In genomic region chr15:12235983-12236382, GRCm38 (mm10) we compare ENCODE assay signal across 24 mouse cellular contexts. TPM values are rescaled to one million over a fixed set of nuclear protein-coding genes. Genes with fewer than 3 reads are reported as not detected.
DNase-seq lines count a peak whose midpoint lies in the region; ATAC-seq and TF ChIP-seq lines count a peak whose summit lies in the region.
"Had no signal": no experiment of that assay in that cellular context is flagged by ENCODE, and none has a peak within 500 bp of the region (broad histone marks: within the 10 kb centered on the region; RNA-seq: fewer than 3 reads in every experiment).

No protein-coding gene starts in this region.

- TF ChIP-seq EP300 in heart, adult 2 months (IDR thresholded peaks at IDR 0.05; ENCODE audit: insufficient read depth, low read depth, low read length) = no peak
- no peak; the same call in 1 of the 2 replicates for TF ChIP-seq EP300 in CH12.LX (IDR thresholded peaks at IDR 0.05; ENCODE audit: low read length)

- no peak for TF ChIP-seq POLR2A in heart, adult 2 months (IDR thresholded peaks at IDR 0.05; ENCODE audit: insufficient read depth, low read depth, low read length)
- no peak for TF ChIP-seq POLR2A in CH12.LX (IDR thresholded peaks at IDR 0.05; ENCODE audit: low read depth, low read length)

- ATAC-seq in heart, embryonic 15.5 days (replicated peaks; ENCODE audit: insufficient number of reproducible peaks, insufficient read depth, low FRiP score, low read depth) = no peak
- ATAC-seq in liver, embryonic 13.5 days (ENCODE audit: low read depth) = no peak
- ATAC-seq: forebrain, embryonic 15.5 days had no signal

- H3K36me3 ChIP-seq in heart, adult 2 months (ENCODE audit: control insufficient read depth, insufficient read depth, low read length) = peaks cover 3% of the 10 kb centered on the region
- peaks cover 34% of the 10 kb centered on the region for H3K36me3 ChIP-seq in heart, embryonic 15.5 days
- peaks cover 61% of the 10 kb centered on the region for H3K36me3 ChIP-seq in liver, embryonic 13.5 days
- H3K36me3 ChIP-seq in CH12.LX (replicated peaks in 1 of 2; ENCODE audit: control insufficient read depth in 1 of 2, insufficient read depth in 1 of 2, low read length in 1 of 2) = peaks cover 29 to 72% of the 10 kb centered on the region in 2 experiments

- no peak for TF ChIP-seq CTCF in heart, adult 2 months (IDR thresholded peaks at IDR 0.05)
- no peak for TF ChIP-seq CTCF in CH12.LX (conservative IDR thresholded peaks at IDR 0.05 in 1 of 2, IDR thresholded peaks at IDR 0.05 in 1 of 2; ENCODE audit: low read depth in 2 of 2, low read length in 2 of 2)

- H3K9me3 ChIP-seq in heart, embryonic 15.5 days (replicated peaks) = no peaks in the 10 kb centered on the region
- no peaks in the 10 kb centered on the region for H3K9me3 ChIP-seq in liver, embryonic 13.5 days (replicated peaks)
- no peaks in the 10 kb centered on the region for H3K9me3 ChIP-seq in CH12.LX (replicated peaks; ENCODE audit: low read length)
- H3K9me3 ChIP-seq: embryonic facial prominence, embryonic 10.5 days; embryonic facial prominence, embryonic 13.5 days; forebrain, embryonic 12.5 days; forebrain, embryonic 15.5 days; G1E; hindbrain, embryonic 12.5 days; hindbrain, embryonic 15.5 days had no signal

- H3K4me3 ChIP-seq in heart, adult 2 months = no peak overlapping the region
- no peak overlapping the region for H3K4me3 ChIP-seq in heart, embryonic 15.5 days
- H3K4me3 ChIP-seq in liver, embryonic 13.5 days (replicated peaks) = no peak overlapping the region
- no peak overlapping the region for H3K4me3 ChIP-seq in CH12.LX (replicated peaks in 1 of 3; ENCODE audit: low read depth in 2 of 3, low read length in 2 of 3, poor library complexity in 1 of 3)
- H3K4me3 ChIP-seq: embryonic facial prominence, embryonic 10.5 days; embryonic facial prominence, embryonic 13.5 days; erythroblast, embryonic 14.5 days; forebrain, embryonic 12.5 days; forebrain, embryonic 15.5 days; hindbrain, embryonic 12.5 days; hindbrain, embryonic 15.5 days had no signal

- no peak overlapping the region for H3K27ac ChIP-seq in heart, adult 2 months
- H3K27ac ChIP-seq in heart, embryonic 15.5 days = 0 out of 2 replicates have a peak overlapping the region, but pooled peaks have one; percentile 21
- H3K27ac ChIP-seq in liver, embryonic 13.5 days = peak overlapping the region; percentile 18; the same call in 1 of the 2 replicates
- peak overlapping the region; percentile 65; the same call in 1 of the 2 replicates for H3K27ac ChIP-seq in CH12.LX (ENCODE audit: insufficient read depth, low read depth)
- H3K27ac ChIP-seq: embryonic facial prominence, embryonic 10.5 days; embryonic facial prominence, embryonic 13.5 days; forebrain, embryonic 12.5 days; forebrain, embryonic 15.5 days; hindbrain, embryonic 12.5 days; hindbrain, embryonic 15.5 days had no signal

- in situ Hi-C loops in CH12.LX (cut with MboI; ENCODE audit: low pct_ligation_motif_present, low pct_unique_long_range_greater_than_20kb, low sequenced_read_pairs) = no loop called here

- TF ChIP-seq RAD21 in CH12.LX (IDR thresholded peaks at IDR 0.05; ENCODE audit: low read depth, low read length) = no peak

- intact Hi-C loops in heart, adult 2 months (cut with DNase I) = no loop called here
- intact Hi-C loops in heart, postnatal 10 days (cut with DNase I) = no loop called here

- H3K4me1 ChIP-seq in heart, adult 2 months (ENCODE audit: control insufficient read depth, insufficient read depth, low read length) = peaks cover 3% of the 10 kb centered on the region
- peaks cover 23% of the 10 kb centered on the region for H3K4me1 ChIP-seq in heart, embryonic 15.5 days (replicated peaks)
- H3K4me1 ChIP-seq in liver, embryonic 13.5 days (replicated peaks) = peaks cover 48% of the 10 kb centered on the region
- H3K4me1 ChIP-seq in CH12.LX (ENCODE audit: control insufficient read depth in 1 of 2, insufficient read depth in 2 of 2) = peaks cover 28 to 80% of the 10 kb centered on the region in 2 experiments
- H3K4me1 ChIP-seq: forebrain, embryonic 12.5 days; forebrain, embryonic 15.5 days; hindbrain, embryonic 12.5 days had no signal

- 87% methylated on average over 4 of the region's 4 CpGs for WGBS in heart, adult 2 months
- 88% methylated on average over 4 of the region's 4 CpGs for WGBS in heart, embryonic 15.5 days
- 75% methylated on average over 4 of the region's 4 CpGs for whole genome bisulfite sequencing in liver, embryonic 13.5 days (ENCODE audit: insufficient replicate concordance)

- no peak overlapping the region for H3K4me2 ChIP-seq in heart, embryonic 15.5 days
- H3K4me2 ChIP-seq in liver, embryonic 13.5 days = no peak overlapping the region
- H3K4me2 ChIP-seq in CH12.LX (ENCODE audit: insufficient read depth, low read depth, poor library complexity, severe bottlenecking) = peak overlapping the region; percentile 59
- H3K4me2 ChIP-seq: embryonic facial prominence, embryonic 13.5 days; forebrain, embryonic 12.5 days; forebrain, embryonic 15.5 days; hindbrain, embryonic 12.5 days; hindbrain, embryonic 15.5 days had no signal

- H3K79me2 ChIP-seq in heart, adult 2 months (replicated peaks; ENCODE audit: control insufficient read depth, insufficient read depth, low read length) = no peaks in the 10 kb centered on the region
- no peaks in the 10 kb centered on the region for H3K79me2 ChIP-seq in CH12.LX (replicated peaks; ENCODE audit: control insufficient read depth, extremely low read depth, insufficient read depth, poor library complexity, severe bottlenecking)

- H3K9ac ChIP-seq in heart, adult 2 months (ENCODE audit: low read depth, low read length) = no peak overlapping the region
- H3K9ac ChIP-seq in heart, embryonic 15.5 days = no peak overlapping the region
- no peak overlapping the region for H3K9ac ChIP-seq in liver, embryonic 13.5 days
- no peak overlapping the region for H3K9ac ChIP-seq in CH12.LX (ENCODE audit: insufficient read depth, low read depth)
- H3K9ac ChIP-seq: embryonic facial prominence, embryonic 13.5 days; forebrain, embryonic 12.5 days; forebrain, embryonic 15.5 days; hindbrain, embryonic 12.5 days; hindbrain, embryonic 15.5 days had no signal

- H3K27me3 ChIP-seq in heart, adult 2 months (ENCODE audit: control insufficient read depth, insufficient read depth, low read length) = no peaks in the 10 kb centered on the region
- H3K27me3 ChIP-seq in heart, embryonic 15.5 days = no peaks in the 10 kb centered on the region
- no peaks in the 10 kb centered on the region for H3K27me3 ChIP-seq in liver, embryonic 13.5 days
- H3K27me3 ChIP-seq in CH12.LX (replicated peaks) = no peaks in the 10 kb centered on the region
- H3K27me3 ChIP-seq: embryonic facial prominence, embryonic 13.5 days; forebrain, embryonic 12.5 days; forebrain, embryonic 15.5 days; hindbrain, embryonic 12.5 days; hindbrain, embryonic 15.5 days had no signal

- DNase-seq in heart, adult 11 months = peak; percentile 72
- no peak for DNase-seq in heart, adult 2 months
- DNase-seq in heart, postnatal 10 days = no peak
- no peak for DNase-seq in liver, embryonic 13.5 days
- DNase-seq in liver (no peak), CH12.LX (ENCODE audit: extremely low read depth) (peak; percentile 82)
- no peak for DNase-seq in layer of hippocampus, adult 8-10 months (ENCODE audit: low spot score in 2 of 2)
- DNase-seq: adrenal gland, adult 2 months; adrenal gland, postnatal 14 days; cerebellum, adult 11 months; cerebellum, adult 2 months; cerebellum, adult 9-11 months; cerebellum, postnatal 25 days; embryo, embryonic 11 days; gastrocnemius, postnatal 25 days had no signal

- dilution Hi-C loops in CH12.LX (cut with MboI; ENCODE audit: extremely low pct_ligation_motif_present, extremely low pct_unique_long_range_greater_than_20kb, low sequenced_read_pairs) = no loop called here

TF ChIP-seq in CH12.LX, 34 proteins besides CTCF, POLR2A, EP300 and RAD21:
- no peak for TF ChIP-seq KAT2A (IDR thresholded peaks at IDR 0.05; ENCODE audit: insufficient replicate concordance, low read length)
- peak; percentile 44; the same call in 1 of the 2 replicates for TF ChIP-seq TCF12 (IDR thresholded peaks at IDR 0.05; ENCODE audit: low read depth, low read length)
- TF ChIP-seq ZC3H11A (IDR thresholded peaks at IDR 0.05; ENCODE audit: low read depth, low read length) = no peak
- peak; percentile 79; the same call in 1 of the 2 replicates for TF ChIP-seq MXI1 (IDR thresholded peaks at IDR 0.05; ENCODE audit: low read depth, low read length)
- TF ChIP-seq E2F4 (IDR thresholded peaks at IDR 0.05; ENCODE audit: insufficient replicate concordance, low read depth, low read length) = no peak
- no peak for TF ChIP-seq USF1 (IDR thresholded peaks at IDR 0.05; ENCODE audit: low read depth, low read length)
- TF ChIP-seq CHD2 (IDR thresholded peaks at IDR 0.05; ENCODE audit: low read length) = peak; percentile 58
- TF ChIP-seq MAX (IDR thresholded peaks at IDR 0.05; ENCODE audit: low read length) = peak; percentile 52; the same call in 1 of the 2 replicates
- peak; percentile 76 for TF ChIP-seq SIN3A (IDR thresholded peaks at IDR 0.05; ENCODE audit: low read length)
- peak; percentile 80 for TF ChIP-seq BHLHE40 (IDR thresholded peaks at IDR 0.05; ENCODE audit: low read depth, low read length)
- TF ChIP-seq ZKSCAN1 (IDR thresholded peaks at IDR 0.05; ENCODE audit: borderline replicate concordance, low read depth, low read length) = no peak
- TF ChIP-seq GABPA (IDR thresholded peaks at IDR 0.05; ENCODE audit: insufficient replicate concordance, low read depth, low read length) = no peak
- TF ChIP-seq RCOR1 (conservative IDR thresholded peaks at IDR 0.05; ENCODE audit: low read depth, low read length) = 0 out of 2 replicates have a peak, but pooled peaks have one; percentile 39
- TF ChIP-seq ZMIZ1 (IDR thresholded peaks at IDR 0.05; ENCODE audit: low read depth, low read length) = no peak
- peak; percentile 62 for TF ChIP-seq ETS1 (conservative IDR thresholded peaks at IDR 0.05; ENCODE audit: low read depth, low read length)

RNA-seq across cellular contexts. Expression of gene Mtmr12, which starts 31.2 kb away (rescaled TPM):
- total RNA-seq in heart, adult 2 months (2021) = 1 to 10 TPM; 8.8 to 9.2 TPM
- polyA plus RNA-seq in heart, adult 2 months (2012; rRNA removed) = 7.4 and 9.7 TPM in 2 replicates
- polyA plus RNA-seq in heart, embryonic 15.5 days (2015; fragmentation: Nextera tagmentation; extraction: Ambion mirVana) = 9.5 and 14.1 TPM in 2 replicates
- total RNA-seq in heart, postnatal 10 days (2021) = 10 to 100 TPM; 18.6 to 21.3 TPM
- 6.3 and 8.2 TPM in 2 replicates for polyA plus RNA-seq in liver, embryonic 13.5 days (2015; fragmentation: Nextera tagmentation; extraction: Ambion mirVana)
- total RNA-seq in CH12.LX (2012; rRNA removed) = 8.2 and 8.6 TPM in 2 replicates
- total RNA-seq in CH12.LX (2014; rRNA removed) = 11.0 and 12.3 TPM in 2 replicates
- polyA plus RNA-seq in CH12.LX (2012; ENCODE audit: insufficient read length, low read depth) = 15.3 and 16.3 TPM in 2 replicates
- total RNA-seq in layer of hippocampus, adult 8-10 months (2022) = 10 to 100 TPM; 56.7 to 62.5 (median 59.0) TPM

Comparison
In these comparisons a context has a peak if more than half of its experiments do, and no peak if none do; other contexts are left out.
1. DNase-seq: peak in heart, adult 11 months (single experiment) and CH12.LX (single experiment); none in heart, adult 2 months (0 of 2), heart, postnatal 10 days (0 of 2), liver, embryonic 13.5 days (single experiment), liver (single experiment) and layer of hippocampus, adult 8-10 months (0 of 2).